Mouse (Mus musculus): ENCODE data around the gene Tob2.

Gene Tob2

GRCm38 (mm10) chr15:81858517-81859329 lies at the start of gene Tob2:
Tob2 (minus strand) TSS chr15:81858796.
- in situ Hi-C loops (cut with MboI) = no loop called here

DNA sequence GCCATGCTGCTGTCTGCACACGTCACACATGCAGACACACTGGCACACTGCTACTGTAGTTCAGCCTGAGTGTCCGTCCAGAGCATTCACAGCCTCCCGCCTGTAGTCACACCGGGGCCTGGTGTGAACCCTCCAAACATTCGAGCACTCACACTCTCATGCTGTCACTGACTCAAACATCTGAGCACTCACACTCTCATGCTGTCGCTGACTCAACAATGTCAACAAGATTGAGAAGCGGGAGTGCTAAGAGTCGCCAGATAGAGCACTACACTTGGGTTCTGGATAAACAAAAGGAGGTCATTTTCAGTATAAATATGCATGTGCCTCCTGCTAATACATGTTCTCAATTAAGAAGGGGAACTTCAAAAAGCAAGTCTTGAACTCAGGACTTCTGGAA lies 49.4 kb upstream of the Tob2 start:
- in situ Hi-C loops (cut with MboI) = no loop called here

DNA sequence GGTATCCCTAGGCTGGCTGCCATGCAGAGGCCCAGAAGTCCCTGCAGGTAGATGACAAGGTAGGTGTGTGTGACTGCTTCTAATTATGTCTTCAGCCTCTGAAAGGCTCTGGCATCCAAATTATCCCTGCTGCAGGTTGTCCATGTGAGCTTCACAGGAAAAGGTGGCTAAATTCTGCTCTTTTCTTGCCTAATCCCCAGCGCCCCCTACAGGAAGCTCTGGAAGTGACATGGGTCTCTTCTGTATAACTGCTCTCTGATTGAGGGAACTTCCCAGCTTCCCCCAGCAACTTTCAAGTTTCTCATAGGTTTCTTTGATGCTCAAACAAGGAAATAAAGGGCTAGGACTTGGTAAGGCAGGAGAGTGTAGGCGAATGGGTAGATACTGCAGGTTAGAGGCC lies 46.3 kb upstream of the Tob2 start:
- in situ Hi-C loops (cut with MboI) = no loop called here

GRCm38 (mm10) chr15:81898751-81899150 lies 40.2 kb upstream of the Tob2 start:
- in situ Hi-C loops (cut with MboI) = no loop called here

GRCm38 (mm10) chr15:81897607-81898285 lies 39.1 kb upstream of the Tob2 start:
- in situ Hi-C loops (cut with MboI) = no loop called here

- in situ Hi-C loops (cut with MboI) = no loop called here
Measured at GRCm38 (mm10) chr15:81896407-81896806, 37.8 kb upstream of the Tob2 start.

DNA sequence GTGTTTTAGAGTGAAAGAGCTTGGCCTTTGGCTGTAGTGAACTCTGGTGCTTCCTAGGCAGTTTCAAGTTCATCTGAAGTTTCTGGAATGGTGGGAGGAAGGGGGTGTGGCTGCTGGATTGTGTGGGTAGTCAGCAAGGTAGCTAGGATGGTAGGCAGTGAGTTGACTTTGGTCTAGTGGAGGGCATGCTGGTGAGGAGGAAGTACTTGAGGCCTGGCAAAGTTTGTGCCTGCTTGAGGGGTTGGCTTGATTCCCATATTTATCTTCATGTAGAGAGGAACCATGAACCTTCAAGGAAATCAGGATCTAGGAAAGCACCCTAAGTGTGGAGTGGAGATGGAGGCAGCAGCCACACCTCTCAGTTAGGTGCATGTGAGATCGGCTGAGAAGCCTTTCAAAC lies 35.4 kb upstream of the Tob2 start:
- in situ Hi-C loops (cut with MboI) = no loop called here

GRCm38 (mm10) chr15:81891822-81892580 lies 33.4 kb upstream of the Tob2 start:
- in situ Hi-C loops (cut with MboI) = no loop called here

GRCm38 (mm10) chr15:81891140-81891802 lies 32.7 kb upstream of the Tob2 start:
- in situ Hi-C loops (cut with MboI) = no loop called here

- in situ Hi-C loops (cut with MboI) = no loop called here
Measured at GRCm38 (mm10) chr15:81889175-81889574, 30.6 kb upstream of the Tob2 start.

DNA sequence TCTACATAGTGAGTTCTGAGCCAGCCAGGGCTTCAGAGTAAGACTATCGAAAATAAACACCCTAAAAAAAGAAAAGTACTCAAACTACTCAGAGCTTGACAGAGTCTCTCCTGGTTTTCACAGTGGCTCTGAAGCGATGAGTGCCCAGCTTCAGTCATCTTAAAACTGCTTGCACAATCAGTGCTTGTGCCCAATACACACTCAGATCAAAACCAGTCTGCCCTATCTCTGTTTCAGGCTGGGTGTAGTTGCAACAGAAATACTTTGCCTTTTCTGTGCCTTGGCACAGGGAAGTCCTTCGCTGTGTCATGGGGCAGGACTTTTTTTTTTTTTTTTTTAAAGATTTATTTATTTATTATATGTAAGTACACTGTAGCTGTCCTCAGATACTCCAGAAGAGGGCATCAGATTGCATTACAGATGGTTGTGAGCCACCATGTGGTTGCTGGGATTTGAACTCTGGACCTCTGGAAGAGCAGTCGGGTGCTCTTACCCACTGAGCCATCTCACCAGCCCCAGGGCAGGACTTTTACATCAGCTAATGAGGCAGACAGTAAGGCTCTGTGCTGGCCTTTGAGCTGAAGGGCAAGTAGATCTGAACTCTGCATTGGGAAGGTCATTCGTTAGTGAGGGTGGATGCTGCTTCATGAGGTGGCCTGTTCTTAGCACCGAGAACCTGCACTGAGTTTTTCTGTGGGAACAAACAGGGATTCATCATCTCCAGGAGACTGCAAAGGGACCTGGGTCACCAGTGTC lies 28.4 kb upstream of the Tob2 start:
- in situ Hi-C loops (cut with MboI) = no loop called here

- in situ Hi-C loops (cut with MboI) = no loop called here
Measured at GRCm38 (mm10) chr15:81885418-81885934, 26.9 kb upstream of the Tob2 start.

- in situ Hi-C loops (cut with MboI) = no loop called here
Measured at GRCm38 (mm10) chr15:81882348-81882747, 23.8 kb upstream of the Tob2 start.

DNA sequence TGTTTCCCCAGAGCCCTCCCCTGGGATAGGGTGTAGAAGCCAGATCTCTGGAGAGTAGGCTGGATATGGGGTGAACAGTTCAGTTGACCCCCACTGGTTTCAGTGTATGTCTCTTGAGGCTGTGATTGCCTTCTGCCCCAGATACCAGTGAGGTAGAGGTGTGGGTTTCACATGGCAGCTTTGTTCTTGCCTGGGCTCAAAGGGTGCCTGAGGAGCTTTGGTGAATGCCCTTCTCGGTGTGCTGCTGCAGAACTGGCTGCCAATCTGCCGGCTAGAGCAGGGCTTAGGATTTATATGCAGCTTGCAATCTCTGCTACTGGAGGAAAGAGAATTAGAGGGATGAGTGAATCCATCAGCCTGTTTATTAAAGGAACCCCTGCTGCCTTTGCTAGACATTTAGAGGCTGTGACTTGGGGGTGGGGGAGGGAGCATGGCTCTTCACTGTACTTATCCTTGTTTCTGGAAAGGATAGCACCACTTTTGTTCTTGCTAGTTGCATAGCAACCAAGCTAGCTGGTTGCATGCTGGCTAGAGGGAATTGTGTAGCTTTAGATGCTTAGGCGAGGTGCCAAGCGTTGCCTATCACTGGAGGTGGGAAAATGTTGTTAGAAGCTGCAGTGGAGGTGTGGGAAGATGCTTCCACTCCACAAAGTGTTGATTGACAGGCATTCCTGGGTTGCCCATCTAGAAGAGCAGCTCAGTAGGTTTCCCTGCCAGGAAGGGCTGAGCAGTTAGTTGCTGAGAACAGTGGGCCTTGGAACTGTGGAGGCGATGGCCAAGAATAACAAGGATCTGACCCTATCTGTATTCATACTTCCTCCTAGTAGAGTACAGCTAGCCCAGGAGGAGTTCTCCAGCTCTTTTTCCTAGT lies 21.2 kb upstream of the Tob2 start:
- in situ Hi-C loops (cut with MboI) = no loop called here

DNA sequence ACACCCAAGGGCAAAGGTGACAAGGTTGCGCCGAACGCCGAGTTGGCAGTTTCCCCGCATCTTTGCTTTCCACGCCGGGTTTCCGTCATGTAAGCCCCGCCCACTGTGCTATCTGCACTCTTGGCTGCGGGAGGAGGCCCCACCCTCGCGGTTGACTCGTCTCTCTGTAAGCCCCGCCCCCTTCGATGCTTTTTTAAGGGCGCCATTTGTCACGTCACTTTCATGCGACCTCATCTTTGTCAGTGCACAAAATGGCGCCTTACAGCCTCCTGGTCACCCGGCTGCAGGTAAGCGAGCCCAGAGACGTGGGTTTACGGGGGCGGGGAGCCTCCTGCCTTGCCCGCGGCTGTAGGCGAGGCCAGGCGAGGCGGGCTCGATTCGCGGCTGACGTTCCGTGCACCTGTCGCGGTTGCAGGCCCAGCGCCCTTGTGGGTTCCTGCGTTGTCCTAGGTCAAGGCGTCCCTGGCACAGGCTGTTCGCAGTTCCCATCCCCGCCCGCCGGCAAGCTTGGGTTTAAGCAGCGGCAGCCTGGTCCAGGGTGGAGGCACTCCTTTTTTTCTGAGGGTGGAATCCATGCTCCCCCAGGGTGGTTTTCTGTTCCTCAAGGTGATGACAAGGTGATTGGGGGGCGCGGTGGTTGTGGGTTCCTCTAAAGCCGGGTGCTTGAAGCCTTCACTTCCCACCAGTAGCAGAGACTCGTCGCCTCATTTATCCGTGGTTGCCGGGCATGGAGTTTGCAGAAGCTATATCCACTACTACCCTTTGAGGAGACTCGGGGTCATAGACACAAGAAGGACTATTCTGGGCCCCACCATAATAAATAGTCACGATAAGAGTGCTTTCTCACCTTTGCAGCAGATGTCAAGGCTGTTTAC lies 13.9 kb upstream of the Tob2 start, which contains the start of gene Aco2:
Gene Aco2, plus strand, starts transcription at position 48 of the 875 bp plus-strand sequence.
- in situ Hi-C loops (cut with MboI) = no loop called here

GRCm38 (mm10) chr15:81871604-81872261 lies 13.1 kb upstream of the Tob2 start, which contains the start of gene Phf5a:
Phf5a (minus strand) TSS chr15:81871911.
- in situ Hi-C loops (cut with MboI) = no loop called here

GRCm38 (mm10) chr15:81869985-81870384 lies 11.4 kb upstream of the Tob2 start:
- in situ Hi-C loops (cut with MboI) = no loop called here

- in situ Hi-C loops (cut with MboI) = no loop called here
Measured at GRCm38 (mm10) chr15:81864238-81864637, 5.6 kb upstream of the Tob2 start.
